Mouse (Mus musculus) adrenal gland, postnatal 10 days (tissue): ENCODE data around the gene Il17rd. TPM values are rescaled to one million over a fixed set of nuclear protein-coding genes. Genes with fewer than 3 reads are reported as not detected.
A peak's percentile ranks its signal among the peaks of the same experiment; 100 is the strongest.

Source experiments
- DNase-seq: peaks from one replicate; pipeline ENCODE4 v3.0.0; 2021; ENCODE audit warnings: mixed read lengths
- total RNA-seq, 2 experiments: library from RNA; stranded (reverse); gene quantifications; 2 replicates each; pipeline ENCODE4 v1.2.3; 2021

Il17rd gene
- total RNA-seq, 2 experiments from 2014 or later = 3.9 to 4.7 TPM

DNA sequence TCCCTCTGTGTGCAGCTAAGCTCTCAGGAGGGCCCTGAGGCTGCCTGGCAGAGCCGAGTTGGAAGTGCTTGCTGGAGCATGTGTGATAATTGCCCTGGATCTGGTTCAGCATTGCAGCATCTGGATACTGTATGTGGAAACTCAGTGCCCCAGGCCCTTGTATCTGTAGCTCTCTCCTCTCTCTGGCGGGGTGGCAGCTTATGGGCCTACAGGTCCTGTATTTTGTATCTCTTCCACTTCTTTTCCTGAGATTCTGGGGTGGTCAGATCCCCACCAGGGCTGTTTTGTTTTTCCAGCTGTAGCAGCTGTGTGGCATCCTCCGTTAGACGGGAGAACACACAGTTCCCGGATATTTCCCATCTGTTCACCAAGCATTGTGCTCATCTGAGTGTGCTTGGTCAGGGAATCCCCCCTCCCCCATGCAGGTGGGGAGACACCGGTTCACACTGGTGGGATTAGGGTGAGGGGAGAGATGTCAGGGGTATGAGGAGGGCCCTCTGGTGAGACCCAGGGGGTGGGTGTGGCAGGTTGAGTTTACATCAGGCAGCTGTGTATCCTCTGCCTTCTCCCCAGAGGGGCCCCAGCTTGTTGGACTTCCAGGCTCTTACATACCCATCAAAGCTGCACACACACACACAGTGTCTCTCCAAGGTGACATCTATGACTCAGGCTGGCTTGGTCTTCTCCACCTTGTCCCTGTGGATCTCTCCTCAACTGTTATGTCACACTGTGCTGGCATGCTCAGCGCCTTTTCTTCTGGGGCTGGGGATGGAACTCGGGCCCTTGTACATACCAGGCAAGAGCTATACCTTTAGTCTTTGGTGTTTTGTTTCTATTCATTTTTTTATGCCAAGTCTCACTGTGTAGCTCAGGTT is 106.7 kb downstream of the Il17rd start:
- DNase-seq = peak; percentile 64

DNA sequence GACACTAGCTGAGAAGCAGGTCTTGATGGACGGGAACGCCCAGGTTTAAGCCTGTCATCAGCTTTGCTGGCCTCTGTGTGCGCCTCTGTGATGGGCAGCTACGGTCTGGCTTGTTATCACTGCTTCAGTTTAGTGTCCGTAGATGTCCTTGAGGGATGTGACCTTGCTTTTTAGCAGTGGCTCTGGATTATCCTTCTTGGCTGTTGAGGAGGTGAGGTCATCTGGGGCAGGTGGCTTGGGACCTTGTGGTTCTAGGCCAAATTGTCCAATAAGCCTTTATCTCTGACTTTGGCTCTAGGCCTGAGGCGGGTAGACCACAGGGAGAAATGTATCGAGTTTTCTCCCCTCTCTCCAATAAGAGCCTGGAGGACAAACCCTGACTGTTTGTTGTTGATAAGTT is 109.0 kb downstream of the Il17rd start:
- peak; percentile 37 for DNase-seq

DNA sequence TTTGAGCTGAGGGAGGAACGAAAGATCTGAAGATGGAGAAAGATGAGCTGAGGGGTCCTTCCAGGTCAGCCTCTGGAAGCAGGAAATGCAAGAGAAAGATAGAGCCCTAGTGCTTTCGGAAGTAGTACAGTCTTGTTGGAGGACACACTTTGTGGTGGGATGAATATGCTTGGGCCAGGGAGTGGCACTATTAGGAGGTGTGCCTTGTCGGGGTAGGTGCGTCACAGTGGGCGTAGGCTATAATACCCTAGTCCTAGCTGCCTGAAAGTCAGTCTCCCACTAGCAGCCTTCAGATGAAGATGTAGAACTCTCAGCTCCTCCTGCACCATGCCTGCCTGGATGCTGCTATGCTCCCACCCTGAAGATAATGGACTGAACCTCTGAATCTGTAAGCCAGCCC is 110.7 kb downstream of the Il17rd start:
- DNase-seq = no peak

DNA sequence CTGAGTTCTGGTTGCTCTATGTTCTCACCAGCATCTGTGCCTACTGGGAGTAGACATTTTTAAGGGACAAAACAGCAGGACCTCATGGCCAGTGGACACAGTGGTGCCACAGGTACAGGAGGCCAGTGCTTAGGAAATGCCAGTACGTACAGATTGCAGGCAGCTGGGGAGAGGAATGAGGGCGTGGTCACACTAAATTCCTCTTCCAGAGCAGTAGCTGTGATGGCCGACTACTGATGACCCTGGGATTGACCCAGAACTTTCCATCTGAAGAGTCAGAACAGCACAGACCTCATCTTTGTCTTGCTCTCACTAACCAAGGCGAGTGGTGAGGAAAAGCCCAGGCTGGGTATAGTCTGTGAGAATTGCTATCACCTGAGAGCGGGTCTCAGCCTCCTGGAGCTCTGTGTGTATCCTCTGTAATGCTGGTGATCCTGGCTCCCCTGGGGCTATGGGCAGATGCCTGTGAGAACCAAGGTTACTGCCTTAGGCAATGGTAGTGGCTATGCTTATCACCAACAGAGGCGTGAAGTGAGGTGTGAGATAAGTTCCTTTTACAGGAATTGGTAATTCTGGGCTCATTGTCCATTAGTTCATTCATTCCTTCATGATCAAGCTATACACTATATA is 111.4 kb downstream of the Il17rd start:
- no peak for DNase-seq

GRCm38 (mm10) chr14:27151432-27151831 is 112.7 kb downstream of the Il17rd start:
- no peak for DNase-seq

DNA sequence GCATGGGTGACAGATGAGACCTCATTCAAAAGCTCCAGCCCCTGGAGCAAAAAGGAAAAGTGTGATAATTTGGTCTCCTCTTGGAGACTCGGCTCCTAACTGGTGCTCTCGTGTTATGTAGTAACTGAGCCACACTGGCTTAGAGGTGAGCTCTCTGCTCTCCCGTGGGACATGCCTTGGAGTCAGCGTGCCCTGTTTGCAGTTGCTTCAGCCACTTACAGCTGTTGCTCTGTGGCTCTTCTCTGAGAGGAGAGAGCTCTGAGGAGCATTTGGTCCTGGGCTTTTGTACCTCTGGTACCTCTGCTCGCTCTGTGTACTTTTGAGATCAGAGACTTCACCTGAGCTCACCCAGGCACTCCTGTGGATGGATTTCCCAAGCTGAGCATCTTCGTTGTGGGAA is 116.3 kb downstream of the Il17rd start:
- no peak for DNase-seq

DNA sequence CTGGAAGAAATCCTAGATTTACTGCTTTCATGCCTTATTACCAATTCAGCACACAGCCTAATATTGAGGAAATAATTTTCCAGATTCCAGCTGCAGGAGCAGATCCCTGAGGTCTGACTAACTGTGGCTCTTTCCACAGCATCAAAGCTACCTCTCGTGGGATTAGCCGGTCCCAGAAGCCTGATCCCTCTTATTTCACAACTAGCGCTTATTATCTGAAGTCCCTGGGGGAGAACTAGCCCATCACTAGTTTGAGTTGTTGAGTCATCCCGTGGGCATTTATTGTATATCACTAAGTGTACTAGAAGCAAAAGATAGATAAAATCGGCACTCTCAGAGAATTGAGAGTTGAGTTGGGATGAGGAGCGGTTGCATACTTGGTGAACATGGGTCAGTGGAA is 117.3 kb downstream of the Il17rd start:
- no peak for DNase-seq

Other genes with a start within 250 kb of the Il17rd start
- 1 to 10 TPM in 1 of 2 experiments, under 1 TPM in 1; 0.45 to 4.8 TPM for gene Asb14, start 144.4 kb upstream of the Il17rd start, total RNA-seq
- gene Appl1, start 67.7 kb upstream of the Il17rd start, total RNA-seq = 10 to 100 TPM; 25.8 to 32.7 TPM
- under 1 TPM in 1 of 2 experiments, not detected in 1; 0.36 TPM for gene Hesx1, start 44.5 kb upstream of the Il17rd start, total RNA-seq
- 10 to 100 TPM; 36.5 to 37.3 TPM for gene Arhgef3, start 76.0 kb downstream of the Il17rd start, total RNA-seq